Mouse (Mus musculus): ENCODE results near the gene Notch1.

Notch1 gene

DNA sequence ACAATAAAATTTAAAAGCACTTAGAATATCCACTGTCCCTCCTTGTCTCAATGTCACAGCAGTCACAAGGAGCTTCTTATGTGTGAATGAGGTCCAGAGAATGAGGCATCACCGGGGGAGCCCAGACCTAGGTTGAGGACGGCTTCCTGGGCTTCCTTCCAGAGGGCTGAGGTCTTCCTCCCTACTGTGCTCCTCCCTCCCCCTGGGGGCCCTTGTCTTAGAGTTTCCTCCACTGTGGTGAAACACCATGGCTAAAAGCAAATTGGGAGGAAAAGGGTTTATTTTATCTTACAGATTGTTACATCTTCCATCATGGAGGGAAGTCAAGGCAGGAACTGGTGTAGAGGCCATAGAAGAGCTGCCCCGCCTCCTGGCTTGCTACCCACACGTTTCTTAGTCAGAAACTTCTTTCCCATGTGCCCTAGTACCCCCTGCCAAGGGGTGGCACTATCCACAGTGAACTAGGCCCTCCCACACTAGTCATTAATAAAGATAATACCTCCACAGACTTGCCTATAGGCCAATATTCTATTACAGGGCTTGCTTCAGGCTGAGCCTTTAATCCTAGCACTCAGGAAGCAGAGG, 12.8 kb upstream of the Notch1 start:
- no peak for DNase-seq

DNA sequence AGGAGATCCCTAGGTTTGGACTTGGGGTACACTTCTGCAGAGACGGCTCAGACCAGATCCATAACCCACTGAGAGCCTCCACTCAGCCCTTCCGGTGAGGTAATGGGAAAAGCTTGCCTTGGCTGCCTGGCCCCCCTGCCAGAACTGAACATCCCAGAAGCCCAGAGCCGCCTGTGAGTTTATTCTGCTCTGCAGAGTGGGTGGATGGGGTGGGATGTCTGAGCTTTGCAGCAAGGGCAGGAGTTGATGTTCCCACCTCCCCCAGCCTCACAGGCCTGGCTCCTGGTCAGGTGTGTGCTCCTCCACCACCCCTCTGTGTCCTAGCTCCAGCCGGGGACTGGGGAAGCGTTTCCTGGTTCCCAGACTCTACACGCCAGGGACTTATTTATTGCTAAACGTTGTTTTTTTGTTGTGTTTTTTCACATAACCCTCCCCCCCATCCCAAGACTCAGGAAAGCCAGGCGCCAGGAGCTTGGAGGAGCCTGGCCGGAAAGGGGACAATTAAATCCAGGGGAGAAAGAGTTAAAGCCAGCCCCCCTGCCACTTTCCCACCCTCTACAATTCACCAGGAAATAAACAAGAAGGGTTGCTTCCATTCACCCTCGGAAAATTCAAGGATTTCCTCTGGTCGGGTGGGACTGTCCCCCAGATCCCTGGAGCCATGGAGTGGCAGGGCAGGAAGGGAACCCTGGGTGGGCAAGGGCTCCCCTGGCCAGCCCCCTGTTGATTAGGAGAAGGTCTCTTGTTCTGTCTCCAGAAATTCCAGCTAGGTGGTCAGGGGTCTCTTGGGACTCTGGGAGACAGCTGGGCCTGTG, 10.2 kb upstream of the Notch1 start:
- DNase-seq: no peak

DNA sequence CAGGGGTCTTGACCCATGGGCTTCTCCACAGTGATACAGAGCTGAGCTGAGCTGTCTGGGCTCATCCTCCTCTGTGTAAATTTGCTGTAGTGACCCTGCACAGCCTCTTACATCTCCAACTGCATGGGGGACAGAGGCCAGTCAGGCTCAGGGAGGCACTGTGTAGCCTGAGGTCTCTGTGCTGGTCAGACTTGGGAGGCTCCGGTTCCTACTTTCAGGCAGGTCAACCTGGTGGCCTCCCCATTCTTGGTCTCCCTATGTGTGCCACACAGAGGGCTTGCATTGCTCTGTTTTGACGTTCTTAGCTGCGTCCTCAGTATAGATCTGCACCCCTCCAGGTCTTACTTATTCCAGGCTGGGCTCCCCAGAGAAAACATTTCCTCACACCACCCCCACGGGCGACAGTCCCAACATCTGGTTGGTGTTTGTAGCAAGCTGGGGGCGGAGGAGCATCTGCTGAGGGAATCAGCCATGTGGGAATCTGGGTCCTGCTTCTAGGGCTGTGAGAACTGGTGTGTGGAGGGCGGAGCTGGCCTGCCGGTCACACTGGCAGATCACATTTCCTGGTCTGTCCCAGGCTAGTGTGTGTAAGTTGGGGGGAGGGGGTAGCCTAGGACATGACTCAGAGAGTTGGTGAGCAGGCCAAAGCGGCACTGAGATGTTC, 9.0 kb upstream of the Notch1 start:
- peak; percentile 87 for DNase-seq

DNA sequence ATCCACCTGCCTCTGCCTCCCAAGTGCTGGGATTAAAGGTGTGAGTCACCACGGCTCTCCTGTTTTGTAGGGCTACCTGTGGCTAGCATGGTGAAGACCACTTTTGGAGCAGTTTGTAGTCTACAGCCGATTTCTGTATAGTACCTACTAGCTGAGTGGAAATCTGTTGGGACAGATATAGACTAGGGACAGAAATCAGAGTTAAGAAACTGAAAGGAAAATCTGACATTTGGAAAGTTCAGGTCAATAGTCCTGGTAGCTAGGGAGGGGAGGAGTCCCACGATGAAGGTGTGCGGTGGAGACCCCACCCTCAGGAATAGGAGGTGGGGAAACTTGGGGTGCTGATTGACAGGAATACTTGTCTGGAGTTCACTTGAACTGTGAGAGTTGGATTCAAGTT, 5.9 kb upstream of the Notch1 start:
- DNase-seq: no peak

DNA sequence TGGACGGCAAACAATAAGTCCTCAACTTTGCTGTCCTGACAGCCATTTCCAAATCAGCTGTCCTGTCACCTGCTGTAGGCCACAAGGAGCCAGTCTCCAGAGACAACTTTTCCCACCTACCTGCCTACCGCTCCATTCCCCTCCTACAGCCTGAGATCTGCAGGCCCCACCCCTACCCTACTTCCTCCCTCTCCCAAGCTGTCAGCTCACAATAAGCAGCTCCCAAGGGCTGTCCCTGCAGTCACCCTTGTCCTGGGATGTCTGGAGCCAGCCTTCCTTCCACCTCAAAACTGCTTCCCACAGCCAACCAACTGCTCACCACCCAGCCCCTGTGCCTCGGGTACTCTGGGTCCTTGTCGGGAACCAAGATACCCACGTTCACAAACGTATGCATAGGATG, 3.3 kb upstream of the Notch1 start:
- DNase-seq: no peak

DNA sequence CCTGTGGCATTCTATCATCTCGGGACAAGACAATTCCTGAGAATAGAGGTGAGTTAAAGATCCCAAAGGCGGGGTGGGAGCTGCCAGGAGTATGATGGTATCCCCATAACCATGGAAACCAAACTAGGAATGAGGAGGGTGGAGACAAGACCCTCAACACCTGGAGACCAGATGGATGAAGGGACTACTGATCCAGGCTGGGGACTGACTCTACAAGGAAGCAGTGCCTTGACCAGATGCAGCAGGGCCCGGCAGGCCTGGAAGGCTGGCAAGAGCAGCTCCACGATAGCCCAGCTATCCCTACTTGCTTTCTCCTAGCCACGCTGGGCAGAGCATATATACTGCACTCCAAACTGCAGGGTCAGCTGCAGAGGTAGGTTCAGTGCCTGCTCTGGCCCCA, 524 bp upstream of the Notch1 start:
- no peak for DNase-seq

DNA sequence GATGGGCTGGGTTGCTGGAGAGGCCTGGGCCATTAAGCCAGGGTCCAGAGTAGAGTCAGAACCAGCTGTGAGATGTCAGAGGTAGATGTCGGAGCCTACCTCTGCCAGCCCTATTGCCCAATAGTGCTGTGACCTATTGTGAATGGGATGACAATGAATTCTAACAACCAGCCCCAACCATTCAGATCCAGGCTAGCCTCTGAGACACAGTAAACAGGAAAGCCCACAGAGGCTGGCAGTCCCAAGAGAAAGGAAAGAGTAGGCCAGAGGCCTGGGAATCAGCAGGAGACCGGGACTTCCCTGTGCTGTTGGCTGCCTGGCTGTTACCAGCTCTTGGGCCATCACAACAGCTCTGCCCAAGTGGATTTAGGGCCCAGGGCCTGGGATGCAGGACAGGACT, 1.1 kb downstream of the Notch1 start:
- peak; percentile 76 for DNase-seq

DNA sequence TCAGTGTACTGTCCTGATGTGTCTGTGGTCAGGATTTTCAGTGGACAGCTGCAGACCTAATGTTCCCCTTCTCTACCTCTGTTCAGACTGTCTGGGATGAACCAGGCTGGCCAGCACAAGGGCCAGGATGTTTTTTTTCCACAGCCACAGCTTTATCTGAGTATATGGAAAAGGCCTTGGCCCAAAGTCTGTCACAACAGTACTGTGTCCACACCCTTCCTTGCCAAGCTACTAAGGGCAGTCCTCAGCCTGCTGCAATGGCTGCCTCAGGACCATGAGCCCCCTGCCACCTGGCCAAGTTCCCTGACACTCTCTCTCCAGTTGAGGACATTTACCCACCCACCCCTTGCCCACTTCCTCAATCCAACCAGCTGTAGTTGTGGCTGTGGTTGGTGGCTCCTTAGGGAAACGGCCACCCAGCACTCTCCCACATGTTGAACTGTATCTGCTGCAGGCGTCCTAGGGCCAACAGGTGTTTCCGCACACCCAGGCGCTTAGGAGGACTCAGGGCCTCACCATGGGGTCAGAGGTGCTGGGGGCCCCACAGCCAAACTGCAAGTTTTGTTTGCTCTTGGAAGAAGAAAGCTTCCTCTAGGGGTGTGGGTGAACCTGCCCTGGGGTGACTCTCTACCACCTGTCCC, 3.2 kb downstream of the Notch1 start:
- DNase-seq: no peak

DNA sequence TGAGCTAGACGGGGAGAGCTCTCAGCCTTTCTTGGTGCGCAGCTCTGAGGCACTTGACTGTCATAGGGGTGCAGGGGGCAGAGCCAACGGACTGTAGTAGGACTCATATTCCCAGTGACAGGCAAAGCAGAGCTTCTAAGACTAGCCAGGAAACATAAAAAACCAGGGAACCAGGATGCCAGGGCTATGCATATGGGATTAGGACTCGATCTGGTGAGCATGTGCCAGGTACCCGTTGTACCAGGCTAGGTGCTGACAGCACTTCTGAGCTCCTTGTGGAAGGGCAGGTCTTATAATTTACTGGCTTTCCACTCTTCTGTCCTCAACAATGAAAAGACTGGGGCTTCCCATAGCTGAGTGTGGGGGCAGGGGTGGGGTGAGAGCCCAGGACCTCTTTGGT, 7.8 kb downstream of the Notch1 start:
- no peak for DNase-seq

DNA sequence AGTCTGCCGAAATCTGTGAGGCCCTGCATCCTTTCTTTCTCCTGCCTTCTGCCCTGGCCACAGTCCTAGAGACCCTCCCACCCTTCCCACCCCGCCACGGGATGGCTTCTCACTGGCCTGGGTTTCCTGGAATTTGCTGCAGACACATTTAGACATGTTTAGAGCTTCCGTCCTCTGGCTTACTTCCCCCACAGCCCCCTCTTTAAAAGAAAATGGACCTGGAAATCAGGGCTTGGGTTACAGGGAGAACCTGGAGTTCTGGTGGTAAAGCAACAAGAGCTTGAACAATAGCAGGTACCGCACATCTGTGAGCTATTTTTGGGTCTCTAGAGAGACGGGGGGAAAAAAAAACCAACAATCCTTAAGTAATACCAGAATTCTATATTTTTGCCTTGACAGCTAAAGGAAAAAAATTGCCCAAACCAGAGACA, 8.5 kb downstream of the Notch1 start:
- no peak for DNase-seq

DNA sequence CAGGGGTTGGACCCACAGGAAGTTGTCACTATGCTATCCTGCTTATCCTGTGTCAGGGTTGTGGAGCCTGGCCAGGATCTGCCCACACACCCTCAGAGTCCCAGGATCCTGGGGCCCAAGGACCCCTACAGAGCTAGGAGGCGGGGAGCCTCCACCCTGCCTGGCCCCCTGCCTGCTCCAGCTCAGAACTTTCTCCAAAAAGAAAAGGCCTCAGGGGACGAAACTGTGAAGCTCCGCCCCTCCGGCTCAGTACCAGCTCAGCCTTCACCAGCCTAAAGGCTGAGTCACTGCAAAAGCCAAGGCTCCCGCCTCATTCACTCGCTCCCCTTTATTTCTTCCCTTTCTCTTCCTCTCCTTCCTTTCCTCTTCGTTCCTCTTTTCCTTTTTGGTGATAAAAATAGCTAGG, 9.0 kb downstream of the Notch1 start:
- DNase-seq: peak; percentile 85

DNA sequence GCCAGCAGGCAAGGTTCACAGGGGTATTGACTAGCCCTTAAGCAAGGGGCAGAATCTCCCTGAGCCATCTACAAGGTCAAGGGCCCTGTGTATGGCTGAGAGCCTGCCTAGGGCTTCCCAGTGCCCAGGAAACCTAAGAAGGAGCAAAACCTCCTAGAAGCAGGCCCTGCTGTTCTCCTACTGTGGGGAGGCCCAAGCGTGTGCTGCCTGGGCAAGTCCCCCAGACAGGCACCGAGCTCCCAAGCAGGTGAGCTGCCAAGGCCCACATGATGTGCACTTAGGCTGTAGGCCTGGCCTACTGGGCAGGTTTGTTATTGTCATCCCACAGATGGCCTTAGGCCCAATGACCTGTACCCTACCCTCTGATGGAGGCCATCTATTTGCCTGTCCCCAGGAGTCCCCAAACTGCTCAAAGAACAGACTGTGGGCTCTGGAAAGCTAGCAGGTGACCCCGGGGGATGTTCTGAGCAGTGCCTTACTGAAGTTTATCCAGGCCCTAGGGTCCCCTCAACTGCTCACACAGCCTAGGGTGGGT, 9.7 kb downstream of the Notch1 start:
- no peak for DNase-seq

DNA sequence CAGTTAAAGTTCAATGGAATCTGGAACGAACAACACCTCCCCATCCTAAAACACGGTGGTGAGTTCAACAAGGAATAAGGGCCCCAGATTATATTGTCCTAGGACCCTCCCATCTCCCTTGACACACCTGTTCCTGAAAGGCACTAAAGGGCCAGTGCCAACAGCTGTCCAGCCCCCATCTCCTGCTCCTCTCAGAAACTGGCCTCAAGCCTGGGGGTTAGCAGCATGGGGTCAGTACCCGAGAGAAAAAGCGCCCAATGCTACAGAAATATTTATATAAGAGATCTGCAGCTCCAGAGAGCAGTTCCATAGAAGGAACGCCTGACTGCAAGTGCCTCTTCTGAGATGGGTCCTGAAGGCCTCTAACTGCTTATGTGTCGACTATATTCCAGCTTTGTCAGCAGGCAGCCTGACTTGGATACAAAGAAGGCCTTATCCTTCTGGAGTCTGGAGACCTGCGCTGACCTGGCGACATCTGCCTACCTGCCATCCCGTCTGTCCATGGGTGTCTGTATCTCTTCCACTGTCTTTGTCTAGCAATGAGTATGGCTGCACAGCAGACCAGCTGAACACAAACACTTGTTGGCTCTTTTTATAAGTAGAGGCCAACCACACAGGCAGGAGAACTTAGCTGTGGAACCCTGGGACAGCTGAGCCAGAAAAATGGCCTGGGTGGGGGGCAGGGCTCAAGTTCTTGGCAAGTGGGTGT, 11.5 kb downstream of the Notch1 start:
- DNase-seq: no peak

DNA sequence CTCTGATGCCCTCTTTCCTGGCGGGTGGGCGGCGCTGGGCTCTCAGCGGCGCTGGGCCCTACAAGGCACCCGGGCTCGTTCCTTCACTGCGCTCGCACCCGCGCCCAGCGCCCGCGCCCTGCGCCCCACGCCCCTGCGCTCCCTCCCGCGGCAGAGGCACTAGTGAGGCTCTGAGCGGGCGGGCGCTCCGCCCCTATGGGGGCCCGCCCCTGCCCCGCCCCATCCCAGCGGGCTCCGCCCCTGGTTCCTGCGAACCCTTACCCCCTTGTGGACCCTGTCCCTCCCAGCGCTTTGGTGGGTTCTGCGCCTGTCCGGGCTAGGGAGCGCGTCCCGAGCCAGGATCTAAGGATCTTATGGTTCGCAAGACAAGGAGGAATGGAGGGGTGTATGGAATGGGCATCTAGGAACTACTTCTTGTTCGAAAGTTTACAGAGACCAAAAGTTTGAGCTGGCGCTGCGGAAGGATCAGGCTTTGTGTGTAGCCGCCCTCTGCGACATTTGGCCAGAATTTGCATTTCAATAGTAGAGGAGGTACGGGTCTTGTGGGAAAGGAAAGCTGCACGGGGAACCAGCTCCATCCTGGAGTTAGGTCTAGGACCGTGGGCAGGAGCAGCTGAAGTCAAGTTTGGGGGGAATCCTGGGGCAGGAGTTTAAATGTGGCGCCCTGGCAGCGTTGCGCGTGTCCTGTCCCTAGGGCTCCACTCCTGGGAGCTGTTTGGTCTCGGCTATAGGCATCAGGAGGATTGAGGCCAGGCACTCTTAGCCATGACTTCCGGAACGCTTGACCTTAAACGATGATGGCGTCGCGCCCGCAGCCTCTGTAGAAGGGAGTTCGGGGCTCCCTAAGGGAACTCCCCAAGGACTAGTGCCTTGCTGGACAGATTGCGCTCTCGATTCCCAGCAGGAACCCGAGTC, 12.5 kb downstream of the Notch1 start:
- peak; percentile 87 for DNase-seq

DNA sequence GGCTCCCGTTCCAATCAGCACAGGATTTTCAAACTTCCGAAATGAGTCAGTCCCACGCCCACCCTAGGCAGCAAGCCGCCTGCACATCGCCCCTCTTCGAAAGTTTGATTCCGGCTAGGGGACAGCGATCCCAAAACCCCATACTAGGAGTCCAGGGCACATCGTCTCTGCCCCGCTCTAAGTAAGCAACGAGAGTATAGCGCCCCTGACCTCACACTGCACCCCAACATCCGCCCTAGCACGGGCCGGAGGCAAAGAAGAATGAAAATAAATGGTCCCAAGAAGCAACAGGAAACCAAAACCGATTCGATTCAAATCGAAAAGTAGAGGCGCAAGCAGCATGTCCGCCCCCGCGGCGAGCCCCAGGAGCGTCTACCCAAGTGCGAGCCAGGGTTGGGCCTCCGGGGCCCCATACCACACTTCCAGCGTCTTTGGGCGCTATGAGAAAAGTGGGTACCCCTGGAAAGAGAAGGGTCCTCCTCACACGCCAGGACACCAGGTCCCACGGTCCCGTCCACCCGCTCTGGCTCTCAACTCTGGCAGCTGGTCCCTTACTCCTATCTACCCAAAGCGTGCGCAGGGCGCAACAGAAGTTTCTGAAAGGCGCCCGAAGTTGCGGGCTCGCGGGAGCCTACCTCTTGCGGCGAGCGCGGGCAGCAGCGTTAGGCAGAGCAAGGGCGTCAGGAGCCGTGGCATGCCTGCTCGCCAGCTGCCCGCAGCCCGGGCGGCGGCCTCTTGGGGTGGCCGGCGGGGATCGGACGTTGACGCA, 13.4 kb downstream of the Notch1 start:
- no peak for DNase-seq

DNA sequence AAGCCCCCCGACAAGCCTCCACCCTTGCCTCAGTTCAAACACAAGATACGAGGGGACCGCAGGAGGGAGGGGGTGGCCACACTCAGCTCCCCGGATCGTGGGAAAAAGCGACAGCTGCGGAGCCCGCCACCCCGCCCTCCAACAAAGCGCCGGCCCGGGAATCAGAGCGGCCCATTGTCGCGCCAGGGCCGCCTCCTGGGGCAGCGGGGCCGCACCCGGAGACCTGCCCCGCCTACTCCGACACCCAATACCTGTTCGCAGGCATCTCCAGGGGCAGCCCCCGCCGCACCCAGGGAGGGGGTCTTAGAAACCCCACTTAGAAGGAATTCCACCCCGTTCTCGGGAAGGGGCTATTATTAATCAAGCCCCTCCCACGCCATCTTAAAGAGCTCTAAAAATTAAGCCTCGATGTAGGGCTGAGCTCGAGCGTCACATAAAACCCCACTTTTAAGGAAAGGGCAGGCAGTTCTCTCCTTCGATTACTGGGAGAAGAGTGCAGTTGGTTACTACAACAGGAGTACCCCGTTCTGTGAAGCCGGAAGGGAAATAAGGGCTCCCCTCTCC, 14.1 kb downstream of the Notch1 start:
- DNase-seq: peak; percentile 78

DNA sequence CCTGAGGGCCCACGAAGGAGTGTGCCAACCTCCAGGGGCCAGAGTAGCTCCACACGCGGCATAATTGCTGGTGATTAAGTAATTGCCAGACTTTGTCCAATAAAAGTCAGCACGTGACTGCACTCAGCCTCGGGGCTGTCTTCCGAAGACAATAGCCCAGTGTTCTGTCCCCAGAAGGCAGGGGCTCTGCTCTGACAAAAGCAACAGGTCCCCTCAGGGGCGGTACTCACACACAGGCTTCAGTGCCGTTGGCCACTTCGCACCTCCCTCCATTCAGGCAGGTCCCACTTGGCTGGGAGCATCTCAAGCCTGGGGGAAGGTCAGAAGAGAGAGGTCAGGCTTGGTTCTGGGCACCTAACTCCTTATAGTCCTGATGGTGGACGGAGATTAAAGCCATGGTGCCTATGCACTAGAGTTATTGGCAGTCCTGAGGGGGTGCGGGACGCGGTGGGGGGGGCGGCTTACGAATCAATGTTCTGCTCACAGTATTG, 14.8 kb downstream of the Notch1 start:
- DNase-seq: no peak

DNA sequence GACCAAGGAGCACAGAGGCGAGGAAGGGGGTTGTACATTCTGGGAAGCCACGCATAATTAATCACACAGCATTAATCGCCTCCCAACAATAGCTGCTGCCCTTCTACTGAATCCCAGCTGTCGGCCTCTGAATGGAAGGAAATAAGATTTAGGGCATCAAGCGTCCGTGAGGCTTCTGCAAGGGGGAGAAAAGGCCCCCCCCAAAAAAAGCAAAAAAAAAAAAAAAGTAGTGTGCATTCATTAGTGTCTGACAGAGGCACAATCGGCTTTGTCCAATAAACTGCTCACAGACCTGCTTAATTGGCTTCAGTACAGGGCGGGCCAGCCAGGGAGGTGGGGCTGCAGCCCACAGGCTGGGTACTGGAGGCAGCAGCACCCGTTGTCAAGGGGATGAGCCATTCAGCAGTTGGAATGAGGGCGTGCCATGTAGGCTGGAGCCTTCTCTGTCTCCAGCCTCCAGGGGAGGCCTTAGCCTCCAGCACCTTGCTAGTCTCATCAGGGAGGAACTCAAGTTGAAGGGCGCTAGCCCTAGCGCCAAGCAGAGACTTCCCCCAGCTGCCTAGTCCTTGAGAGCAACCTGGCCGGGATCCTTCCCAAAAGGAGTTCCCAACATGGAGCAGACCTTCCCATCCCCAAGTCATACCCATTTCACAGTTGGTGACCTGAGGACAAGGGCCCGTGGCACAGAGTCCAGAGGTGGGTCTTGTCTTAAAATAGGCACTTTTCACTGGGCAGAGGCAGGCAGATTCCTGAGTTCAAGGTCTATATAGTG, 15.7 kb downstream of the Notch1 start:
- peak; percentile 75 for DNase-seq

DNA sequence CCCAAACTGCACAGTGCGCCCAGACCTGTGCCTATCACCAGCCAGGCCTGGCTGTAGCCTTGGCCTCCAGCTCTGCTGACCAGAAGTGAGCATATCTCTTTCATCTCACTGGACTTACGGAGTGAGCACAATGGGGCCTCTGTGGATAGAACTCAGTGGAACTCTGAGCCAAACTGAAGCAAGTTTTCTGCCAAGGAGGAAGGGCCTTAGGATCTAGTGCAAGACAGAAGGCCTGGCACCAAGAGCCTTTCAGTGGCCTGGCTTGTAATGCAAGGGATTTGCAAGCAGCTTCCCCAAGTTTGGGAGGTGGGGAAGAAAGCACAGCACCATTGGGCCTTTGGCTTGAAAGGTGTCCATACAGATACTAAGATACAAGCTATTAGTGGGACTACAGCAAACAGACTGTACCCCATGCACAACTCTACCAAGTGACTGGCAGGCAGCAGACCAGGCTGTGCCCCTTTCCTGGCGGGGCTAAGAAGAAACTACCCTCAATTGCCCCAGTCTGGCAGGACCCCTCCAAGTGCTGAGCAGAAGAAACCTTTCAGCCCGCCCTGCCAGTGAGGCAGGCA, 16.4 kb downstream of the Notch1 start:
- DNase-seq: peak; percentile 78
